Mouse (Mus musculus) liver, adult 2 months (tissue): Measurements from ENCODE around the gene Cbarp.

Experiments used
- CTCF ChIP-seq: fragments of 200-500 bp; IDR thresholded peaks from 2 replicates; pipeline ENCODE4 v1.5.1; 2011; ENCODE audit warnings: low read depth, low read length, control low read depth
- POLR2A ChIP-seq: fragments of 200-500 bp; IDR thresholded peaks from 2 replicates; pipeline ENCODE4 v1.6.1; 2011; ENCODE audit warnings: low read length, control low read depth; ENCODE audit not compliant: insufficient read depth; ENCODE audit errors: extremely low read depth

- TF ChIP-seq POLR2A (no peak), CTCF (no peak)
Observed at GRCm38 (mm10) chr10:80140666-80141035, at the start of gene Cbarp.
